Mouse (Mus musculus): Measurements from ENCODE around the gene Fam234a. TPM values are rescaled to one million over a fixed set of nuclear protein-coding genes. Genes with fewer than 3 reads are reported as not detected.
"Not testable (repeated sequence)": the region's sequence is repeated elsewhere in the genome, so short reads cannot be mapped to it uniquely, and the experiment has no call there.

Gene Fam234a
- total RNA-seq (2014; fragmentation: Nextera tagmentation) (12.8 and 15.4 TPM in 2 replicates), total RNA-seq (2017) (5.1 and 6.1 TPM in 2 replicates)

- peak; percentile 95 for ATAC-seq (replicated peaks; ENCODE audit: poor library complexity, severe bottlenecking)
Observed at GRCm38 (mm10) chr17:26244101-26244841, at the start of gene Fam234a. TSS of gene Fam234a (minus strand) at chr17:26244242.

- no peak for ATAC-seq (replicated peaks; ENCODE audit: poor library complexity, severe bottlenecking)
Observed at GRCm38 (mm10) chr17:26289475-26289874, 45.4 kb upstream of the Fam234a start.

- ATAC-seq (replicated peaks; ENCODE audit: poor library complexity, severe bottlenecking), result no peak
Observed at GRCm38 (mm10) chr17:26286199-26286955, 42.3 kb upstream of the Fam234a start.

GRCm38 (mm10) chr17:26276711-26277110, 32.7 kb upstream of the Fam234a start:
- no peak for ATAC-seq (replicated peaks; ENCODE audit: poor library complexity, severe bottlenecking)

DNA sequence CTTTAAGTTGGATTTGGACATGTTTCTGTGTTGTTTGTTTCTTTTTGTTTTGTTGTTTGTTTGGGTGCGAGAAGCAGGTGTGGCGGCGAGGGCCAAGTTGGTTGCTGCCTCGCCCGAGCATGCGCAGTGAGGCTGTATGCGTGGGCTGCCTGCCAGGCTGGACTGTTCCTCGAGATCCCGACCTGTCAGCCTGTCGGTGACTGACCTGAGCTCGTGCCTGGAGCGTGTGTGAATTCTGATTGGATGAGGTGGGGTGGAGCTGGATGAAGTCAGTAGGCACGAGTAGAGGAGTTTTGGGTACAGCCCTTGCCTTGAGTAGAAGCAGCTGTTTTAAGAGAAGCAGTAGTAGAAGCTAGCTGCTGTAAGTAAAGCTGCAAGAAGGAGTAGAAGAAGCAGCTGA, 31.9 kb upstream of the Fam234a start:
- ATAC-seq (replicated peaks; ENCODE audit: poor library complexity, severe bottlenecking), result no peak

DNA sequence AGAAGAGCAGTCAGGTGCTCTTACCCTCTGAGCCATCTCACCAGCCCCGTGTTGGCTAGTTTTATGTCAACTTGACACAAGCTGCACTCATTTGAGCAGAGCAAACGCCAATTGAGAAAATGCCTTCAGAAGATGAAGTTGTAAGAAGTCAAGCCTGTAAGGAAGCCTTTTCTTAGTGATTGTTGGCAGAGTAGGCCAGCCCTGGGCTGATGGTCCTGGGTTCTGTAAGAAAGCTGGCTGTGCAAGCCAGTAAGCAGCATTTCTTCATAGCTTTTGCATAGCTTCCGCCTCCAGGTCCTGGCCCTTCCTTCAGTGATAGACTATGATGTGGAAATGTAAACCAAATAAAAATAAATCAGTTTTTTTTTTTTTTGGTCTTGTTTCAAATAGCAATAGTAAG, 28.5 kb upstream of the Fam234a start:
- ATAC-seq (replicated peaks; ENCODE audit: poor library complexity, severe bottlenecking), result no peak

DNA sequence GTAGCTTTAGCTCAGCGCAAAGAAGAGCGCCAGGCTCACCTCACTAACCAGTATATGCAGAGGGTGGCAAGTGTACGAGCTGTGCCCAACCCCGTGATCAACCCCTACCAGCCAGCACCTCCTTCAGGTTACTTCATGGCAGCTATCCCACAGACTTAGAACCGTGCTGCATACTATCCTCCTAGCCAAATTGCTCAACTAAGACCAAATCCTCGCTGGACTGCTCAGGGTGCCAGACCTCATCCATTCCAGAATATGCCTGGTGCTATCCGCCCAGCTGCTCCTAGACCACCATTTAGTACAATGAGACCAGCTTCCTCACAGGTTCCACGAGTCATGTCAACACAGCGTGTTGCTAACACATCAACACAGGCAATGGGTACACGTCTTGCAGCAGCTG, 25.5 kb upstream of the Fam234a start:
- ATAC-seq (replicated peaks; ENCODE audit: poor library complexity, severe bottlenecking), result not testable (repeated sequence)

DNA sequence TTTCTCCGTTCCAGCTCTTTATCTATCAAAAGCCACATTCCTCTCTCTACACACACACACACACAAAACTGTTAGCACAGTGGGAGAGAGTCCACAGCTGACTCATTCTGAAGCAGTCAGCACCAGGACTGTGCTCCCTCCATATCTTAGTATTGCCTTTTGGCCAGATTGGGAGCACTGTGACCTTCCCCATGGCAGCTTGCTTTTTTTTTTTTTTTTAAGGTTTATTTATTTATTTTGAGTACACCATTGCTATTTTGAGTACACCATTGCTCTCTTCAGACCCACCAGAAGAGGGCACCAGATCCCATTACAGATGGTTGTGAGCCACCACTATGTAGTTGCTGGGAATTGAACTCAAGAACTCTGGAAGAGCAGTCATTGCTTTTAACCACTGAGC, 24.8 kb upstream of the Fam234a start:
- no peak for ATAC-seq (replicated peaks; ENCODE audit: poor library complexity, severe bottlenecking)

- ATAC-seq (replicated peaks; ENCODE audit: poor library complexity, severe bottlenecking), result no peak
Observed at GRCm38 (mm10) chr17:26262384-26262783, 18.3 kb upstream of the Fam234a start.

DNA sequence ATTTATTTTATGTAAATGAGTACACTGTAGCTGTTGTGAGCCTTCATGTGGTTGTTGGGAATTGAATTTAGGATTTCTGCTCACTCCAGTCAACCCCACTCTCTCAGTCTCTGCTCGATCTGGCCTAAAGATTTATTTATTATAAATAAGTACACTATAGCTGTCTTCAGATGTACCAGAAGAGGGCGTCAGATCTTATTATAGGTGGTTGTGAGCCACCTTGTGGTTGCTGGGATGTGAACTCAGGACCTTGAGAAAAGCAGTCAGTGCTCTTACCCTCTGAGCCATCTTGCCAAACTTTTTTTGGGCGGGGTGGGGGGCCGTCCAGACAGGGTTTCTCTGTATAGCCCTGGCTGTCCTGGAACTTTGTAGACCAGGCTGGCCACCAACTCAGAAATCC, 17.8 kb upstream of the Fam234a start:
- no peak for ATAC-seq (replicated peaks; ENCODE audit: poor library complexity, severe bottlenecking)

DNA sequence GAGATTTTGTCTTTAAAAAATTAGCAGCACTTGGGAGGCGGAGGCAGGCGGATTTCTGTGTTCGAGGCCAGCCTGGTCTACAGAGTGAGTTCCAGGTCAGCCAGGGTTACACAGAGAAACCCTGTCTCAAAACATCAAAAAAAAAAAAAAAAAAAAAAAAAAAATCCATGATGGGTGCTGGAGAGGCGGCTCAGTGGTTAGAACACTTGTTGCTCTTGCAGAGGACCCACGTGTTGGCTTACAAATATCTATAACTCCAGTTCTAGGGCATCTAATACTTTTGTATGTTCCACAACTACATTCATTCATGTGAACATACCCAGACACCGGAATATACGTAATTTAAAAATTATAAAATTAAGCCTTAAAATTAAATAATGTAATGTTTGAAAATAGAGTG, 11.3 kb upstream of the Fam234a start:
- no peak for ATAC-seq (replicated peaks; ENCODE audit: poor library complexity, severe bottlenecking)

DNA sequence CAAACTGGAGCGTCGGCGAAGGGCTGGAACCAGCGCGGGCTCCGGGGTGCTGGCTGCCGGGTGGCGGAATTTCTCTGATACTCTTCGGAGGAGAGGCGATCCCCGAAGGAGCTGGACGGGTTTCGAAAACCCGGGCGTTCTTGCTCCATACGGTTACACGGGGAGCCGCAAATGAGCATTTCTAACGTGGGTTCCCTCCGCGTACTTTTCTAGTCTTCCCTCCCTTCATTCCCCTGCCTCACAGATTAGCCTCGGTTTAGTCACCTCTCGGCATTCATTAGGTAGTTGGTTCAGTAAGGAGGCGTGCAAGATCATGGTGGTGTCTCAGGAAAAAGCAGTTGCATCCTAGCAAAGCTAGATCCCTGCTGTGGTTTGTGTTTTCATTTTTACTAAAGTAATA, 9.4 kb upstream of the Fam234a start:
- ATAC-seq (replicated peaks; ENCODE audit: poor library complexity, severe bottlenecking), result no peak; the same call in 1 of the 2 replicates

- ATAC-seq (replicated peaks; ENCODE audit: poor library complexity, severe bottlenecking), result peak; percentile 90
Observed at GRCm38 (mm10) chr17:26252539-26253251, 8.7 kb upstream of the Fam234a start, which contains the start of gene Luc7l. TSS of gene Luc7l (plus strand) at chr17:26252896.

DNA sequence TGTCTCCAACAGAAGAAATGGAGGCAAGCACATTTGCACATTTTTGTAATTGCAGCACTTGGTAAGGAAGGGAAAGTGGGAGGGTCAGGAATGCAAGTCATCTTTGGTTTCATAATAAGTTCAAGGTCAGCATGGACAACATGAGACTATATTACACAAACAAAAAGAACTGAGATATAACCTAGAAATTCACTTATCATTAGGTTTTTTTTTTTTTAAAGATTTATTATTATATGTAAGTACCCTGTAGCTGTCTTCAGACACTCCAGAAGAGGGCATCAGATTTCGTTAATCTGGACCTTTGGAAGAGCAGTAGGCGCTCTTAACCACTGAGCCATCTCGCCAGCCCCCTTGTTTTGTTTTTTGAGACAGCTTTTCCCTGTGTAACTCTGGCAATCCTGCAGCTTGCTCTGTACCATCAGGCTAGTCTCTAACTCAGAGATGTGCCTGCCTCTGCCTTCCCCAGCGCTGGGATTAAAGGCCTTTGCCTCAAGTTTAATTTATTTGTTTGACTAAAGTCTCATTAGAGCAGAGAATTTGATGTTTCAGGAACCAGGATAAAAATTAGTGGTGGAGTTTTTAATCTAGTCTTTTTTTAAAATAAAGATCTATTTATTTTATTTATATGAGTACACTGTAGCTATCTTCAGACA, 8.0 kb upstream of the Fam234a start:
- 0 out of 2 replicates have a peak, but pooled peaks have one; percentile 31 for ATAC-seq (replicated peaks; ENCODE audit: poor library complexity, severe bottlenecking)

- peak; percentile 52 for ATAC-seq (replicated peaks; ENCODE audit: poor library complexity, severe bottlenecking)
Observed at GRCm38 (mm10) chr17:26243471-26244100, 456 bp downstream of the Fam234a start.

DNA sequence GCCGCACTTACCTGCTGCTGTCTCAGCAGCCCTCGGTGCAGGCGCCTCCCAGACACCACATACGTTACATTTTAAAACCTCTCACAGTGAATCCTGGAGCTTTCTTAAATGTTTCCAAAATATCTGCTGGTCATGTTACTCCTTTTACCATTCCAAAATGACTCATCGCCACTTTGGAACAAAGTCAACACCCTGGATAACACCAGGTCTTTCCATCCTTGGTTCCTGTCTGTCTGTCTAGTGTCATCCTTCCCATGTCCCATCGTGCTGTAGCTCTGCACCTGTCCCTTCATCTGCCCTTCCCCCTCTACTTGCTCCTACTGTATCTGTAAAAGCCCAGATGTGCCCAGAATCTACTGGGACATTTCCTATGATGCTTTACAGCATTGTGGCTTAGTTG, 3.1 kb downstream of the Fam234a start:
- no peak for ATAC-seq (replicated peaks; ENCODE audit: poor library complexity, severe bottlenecking)

- ATAC-seq (replicated peaks; ENCODE audit: poor library complexity, severe bottlenecking), result no peak
Observed at GRCm38 (mm10) chr17:26240120-26240790, 3.8 kb downstream of the Fam234a start.

- no peak for ATAC-seq (replicated peaks; ENCODE audit: poor library complexity, severe bottlenecking)
Observed at GRCm38 (mm10) chr17:26239551-26239950, 4.5 kb downstream of the Fam234a start.

- peak; percentile 75 for ATAC-seq (replicated peaks; ENCODE audit: poor library complexity, severe bottlenecking)
Observed at GRCm38 (mm10) chr17:26237667-26238066, 6.4 kb downstream of the Fam234a start.

All from granulocyte monocyte progenitor cell, adult 5-6 weeks (primary cell).